Comparison of ENCODE assay signal across 20 mouse cellular contexts in the genomic region with DNA sequence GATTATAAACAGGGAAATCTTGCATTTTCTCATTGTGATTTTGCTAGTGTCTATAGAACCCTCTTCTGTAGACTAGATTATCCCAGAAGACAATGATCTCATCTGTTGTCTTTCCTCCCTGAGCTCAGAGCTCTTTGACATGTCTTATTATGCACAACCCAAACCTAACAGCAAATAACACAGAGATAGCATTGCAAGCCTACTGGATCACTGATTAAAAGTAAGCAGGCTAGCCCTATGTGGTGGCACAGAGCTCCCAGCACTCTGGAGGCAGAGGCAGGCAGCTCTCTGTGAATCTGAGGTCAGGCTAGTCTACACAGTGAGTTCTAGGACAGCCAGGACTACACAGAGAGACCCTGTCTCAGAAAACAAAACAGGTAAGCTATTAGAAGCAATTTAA. TPM values are rescaled to one million over a fixed set of nuclear protein-coding genes. Genes with fewer than 3 reads are reported as not detected.
DNase-seq lines count a peak whose midpoint lies in the region; ATAC-seq and TF ChIP-seq lines count a peak whose summit lies in the region.
"Had no signal": no experiment of that assay in that cellular context is flagged by ENCODE, and none has a peak within 500 bp of the region (broad histone marks: within the 10 kb centered on the region; RNA-seq: fewer than 3 reads in every experiment).

No protein-coding gene starts in this region.

- ATAC-seq in liver, embryonic 11.5 days (replicated peaks; ENCODE audit: low FRiP score): peak; percentile 48; the same call in 1 of the 2 replicates
- peak; percentile 28 for ATAC-seq in liver, postnatal 0 days
- ATAC-seq: forebrain, embryonic 13.5 days; hindbrain, embryonic 16.5 days; midbrain, embryonic 15.5 days had no signal

- H3K9ac ChIP-seq in MEL (ENCODE audit: control insufficient read depth, low read depth, low read length, poor library complexity, severe bottlenecking): no peak overlapping the region
- peak overlapping the region; percentile 44; the same call in 1 of the 2 replicates for H3K9ac ChIP-seq in liver, embryonic 11.5 days (ENCODE audit: low read depth, low read length)
- H3K9ac ChIP-seq in liver, postnatal 0 days (replicated peaks): peak overlapping the region; percentile 39
- H3K9ac ChIP-seq: forebrain, embryonic 13.5 days; limb, embryonic 12.5 days; midbrain, embryonic 15.5 days; neural tube, embryonic 12.5 days had no signal

- H3K4me1 ChIP-seq in MEL (ENCODE audit: control insufficient read depth in 1 of 2, insufficient read depth in 2 of 2, low read length in 2 of 2): peaks cover 46 to 49% of the 10 kb centered on the region in 2 experiments
- peaks cover 62% of the 10 kb centered on the region for H3K4me1 ChIP-seq in liver, embryonic 11.5 days (replicated peaks; ENCODE audit: control insufficient read depth, insufficient read depth, low read length)
- peaks cover 59% of the 10 kb centered on the region for H3K4me1 ChIP-seq in liver, postnatal 0 days (ENCODE audit: insufficient read depth)
- H3K4me1 ChIP-seq: forebrain, embryonic 13.5 days; neural tube, embryonic 12.5 days had no signal

- DNase-seq in gastrocnemius, adult 2 months: no peak
- DNase-seq in gastrocnemius, adult 18-20 months (ENCODE audit: low spot score): no peak
- peak; percentile 24 for DNase-seq in MEL (ENCODE audit: low read depth, low spot score)
- no peak for DNase-seq in liver, embryonic 11.5 days (ENCODE audit: low spot score)
- no peak for DNase-seq in liver, postnatal 0 days
- DNase-seq in lung, postnatal 10 days: no peak
- DNase-seq in ovary, postnatal 10 days (ENCODE audit: low spot score): no peak
- DNase-seq: adrenal gland, postnatal 25 days; gastrocnemius, postnatal 10 days; kidney, postnatal 14 days; lung, adult 2 months; thymus, adult 18-20 months; thymus, postnatal 36 days had no signal

- no peaks in the 10 kb centered on the region for H3K27me3 ChIP-seq in MEL (ENCODE audit: control insufficient read depth in 1 of 2, insufficient read depth in 2 of 2, low read length in 2 of 2)
- H3K27me3 ChIP-seq in liver, embryonic 11.5 days (replicated peaks; ENCODE audit: control insufficient read depth, insufficient read depth, low read length): no peaks in the 10 kb centered on the region
- H3K27me3 ChIP-seq in liver, postnatal 0 days (ENCODE audit: insufficient read depth, low read length): no peaks in the 10 kb centered on the region
- H3K27me3 ChIP-seq: forebrain, embryonic 13.5 days; limb, embryonic 12.5 days; midbrain, embryonic 15.5 days; neural tube, embryonic 12.5 days had no signal

- no peak for TF ChIP-seq POLR2A in MEL (IDR thresholded peaks at IDR 0.05; ENCODE audit: control insufficient read depth in 1 of 2, insufficient read depth in 1 of 2, low read depth in 1 of 2, low read length in 2 of 2, poor library complexity in 1 of 2)

- H3K27ac ChIP-seq in gastrocnemius, adult 2 months: peak overlapping the region; percentile 77; the same call in 1 of the 2 replicates
- peak overlapping the region; percentile 60 for H3K27ac ChIP-seq in MEL (ENCODE audit: control insufficient read depth, low read depth, low read length)
- H3K27ac ChIP-seq in liver, embryonic 11.5 days (ENCODE audit: low read depth, low read length): peak overlapping the region; percentile 88
- H3K27ac ChIP-seq in liver, postnatal 0 days (ENCODE audit: low read depth): peak overlapping the region; percentile 87
- H3K27ac ChIP-seq: forebrain, embryonic 13.5 days; hindbrain, embryonic 10.5 days; layer of hippocampus, adult 2 months; limb, embryonic 12.5 days; midbrain, embryonic 15.5 days; neural tube, embryonic 12.5 days had no signal

- H3K79me2 ChIP-seq in MEL (ENCODE audit: control insufficient read depth, insufficient read depth, low read length, poor library complexity): peaks cover 47% of the 10 kb centered on the region

- H3K36me3 ChIP-seq in MEL (ENCODE audit: control insufficient read depth in 1 of 2, insufficient read depth in 2 of 2, low read length in 2 of 2): peaks cover 5 to 62% of the 10 kb centered on the region in 2 experiments; a peak in 3 of 4 replicates
- H3K36me3 ChIP-seq in liver, embryonic 11.5 days (ENCODE audit: control insufficient read depth, insufficient read depth, low read length): no peaks in the 10 kb centered on the region
- no peaks in the 10 kb centered on the region; the same call in 1 of the 2 replicates for H3K36me3 ChIP-seq in liver, postnatal 0 days (replicated peaks; ENCODE audit: insufficient read depth, low read length)
- H3K36me3 ChIP-seq: hindbrain, embryonic 10.5 days; limb, embryonic 12.5 days; midbrain, embryonic 15.5 days; neural tube, embryonic 12.5 days had no signal

- no peak for TF ChIP-seq CTCF in gastrocnemius, adult 2 months (IDR thresholded peaks at IDR 0.05)
- TF ChIP-seq CTCF in MEL (IDR thresholded peaks at IDR 0.05 in 2 of 3, conservative IDR thresholded peaks at IDR 0.05 in 1 of 3; ENCODE audit: control insufficient read depth in 1 of 3, insufficient read depth in 1 of 3, low read depth in 2 of 3, low read length in 3 of 3, poor library complexity in 1 of 3, severe bottlenecking in 1 of 3): no peak
- TF ChIP-seq CTCF in liver, postnatal 0 days (IDR thresholded peaks at IDR 0.05; ENCODE audit: low read depth): no peak

- no peak overlapping the region for H3K4me3 ChIP-seq in gastrocnemius, adult 2 months
- no peak overlapping the region for H3K4me3 ChIP-seq in MEL (ENCODE audit: control insufficient read depth in 1 of 2, insufficient read depth in 1 of 2, low read depth in 2 of 2, low read length in 2 of 2)
- no peak overlapping the region for H3K4me3 ChIP-seq in liver, embryonic 11.5 days (ENCODE audit: low read depth, low read length)
- H3K4me3 ChIP-seq in liver, postnatal 0 days (ENCODE audit: low read depth, low read length): peak overlapping the region; percentile 1; the same call in 1 of the 2 replicates
- H3K4me3 ChIP-seq: forebrain, embryonic 13.5 days; hindbrain, embryonic 10.5 days; layer of hippocampus, adult 2 months; limb, embryonic 12.5 days; midbrain, embryonic 15.5 days; neural tube, embryonic 12.5 days had no signal

- H3K4me2 ChIP-seq in liver, embryonic 11.5 days: peak overlapping the region; percentile 47
- H3K4me2 ChIP-seq in liver, postnatal 0 days (ENCODE audit: low read depth, low read length): peak overlapping the region; percentile 49
- H3K4me2 ChIP-seq: forebrain, embryonic 13.5 days; limb, embryonic 12.5 days; midbrain, embryonic 15.5 days; neural tube, embryonic 12.5 days had no signal

- TF ChIP-seq EP300 in MEL (IDR thresholded peaks at IDR 0.05; ENCODE audit: low read depth in 1 of 2, low read length in 2 of 2): no peak
- TF ChIP-seq EP300 in liver, postnatal 0 days (IDR thresholded peaks at IDR 0.05; ENCODE audit: low read depth): no peak

- no peak for TF ChIP-seq RAD21 in MEL (IDR thresholded peaks at IDR 0.05; ENCODE audit: low read depth, low read length)

- intact Hi-C loops in gastrocnemius, adult 2 months (cut with DNase I): no loop called here

- H3K9me3 ChIP-seq in MEL (replicated peaks; ENCODE audit: insufficient read depth, low read length): no peaks in the 10 kb centered on the region
- H3K9me3 ChIP-seq in liver, embryonic 11.5 days (ENCODE audit: control insufficient read depth, low read length): no peaks in the 10 kb centered on the region
- H3K9me3 ChIP-seq in liver, postnatal 0 days (ENCODE audit: low read length): no peaks in the 10 kb centered on the region
- H3K9me3 ChIP-seq: forebrain, embryonic 13.5 days; hindbrain, embryonic 10.5 days; limb, embryonic 12.5 days; midbrain, embryonic 15.5 days; neural tube, embryonic 12.5 days had no signal

TF ChIP-seq in MEL, 35 proteins besides CTCF, POLR2A, EP300 and RAD21:
- TF ChIP-seq TAL1 (IDR thresholded peaks at IDR 0.05; ENCODE audit: low read length) (no peak), MAZ (IDR thresholded peaks at IDR 0.05; ENCODE audit: low read depth, low read length) (no peak), SIN3A (IDR thresholded peaks at IDR 0.05; ENCODE audit: low read length) (no peak), E2F4 (IDR thresholded peaks at IDR 0.05; ENCODE audit: borderline replicate concordance, low read depth, low read length) (no peak), USF2 (IDR thresholded peaks at IDR 0.05; ENCODE audit: borderline replicate concordance in 1 of 2, insufficient read depth in 1 of 2, low read depth in 1 of 2, low read length in 2 of 2) (no peak), ELF1 (IDR thresholded peaks at IDR 0.05; ENCODE audit: low read depth, low read length) (no peak), NELFE (IDR thresholded peaks at IDR 0.05; ENCODE audit: low read depth, low read length) (no peak), ETS1 (IDR thresholded peaks at IDR 0.05; ENCODE audit: low read depth, low read length) (no peak)
TF ChIP-seq in MEL: peak in this region for 0.

RNA-seq across cellular contexts. Expression of a gene that starts 10.4 kb away (rescaled TPM):
- 10 to 100 TPM; 72.9 to 83.5 TPM for total RNA-seq in gastrocnemius, adult 2 months (2021)
- 10 to 100 TPM; 56.1 to 83.1 TPM for total RNA-seq in gastrocnemius, adult 18-20 months (2021)
- total RNA-seq in MEL (2012; rRNA removed): 10.2 and 11.4 TPM in 2 replicates
- polyA plus RNA-seq in MEL (2012; ENCODE audit: insufficient read depth in 1 of 2, insufficient read length in 2 of 2, low read depth in 1 of 2, low replicate concordance in 2 of 2, missing spikeins in 1 of 2): 100 to 1,000 TPM in 1 of 2 experiments, 10 to 100 TPM in 1; 15.5 to 107 TPM
- 24.0 and 26.1 TPM in 2 replicates for polyA plus RNA-seq in liver, embryonic 11.5 days (2014; fragmentation: Nextera tagmentation; extraction: Ambion mirVana)
- polyA plus RNA-seq in liver, postnatal 0 days (2015; fragmentation: Nextera tagmentation; extraction: Ambion mirVana): 17.7 and 22.8 TPM in 2 replicates

RNA-seq across cellular contexts. Expression of a gene that starts 10.5 kb away (rescaled TPM):
- total RNA-seq in gastrocnemius, adult 2 months (2021): 100 to 1,000 TPM; 130 to 145 TPM
- 100 to 1,000 TPM; 117 to 129 TPM for total RNA-seq in gastrocnemius, adult 18-20 months (2021)
- 3.8 and 4.2 TPM in 2 replicates for total RNA-seq in MEL (2012; rRNA removed)
- 10 to 100 TPM in 1 of 2 experiments, not detected in 1; 11.1 TPM for polyA plus RNA-seq in MEL (2012; ENCODE audit: insufficient read depth in 1 of 2, insufficient read length in 2 of 2, low read depth in 1 of 2, low replicate concordance in 2 of 2, missing spikeins in 1 of 2)
- polyA plus RNA-seq in liver, embryonic 11.5 days (2014; fragmentation: Nextera tagmentation; extraction: Ambion mirVana): 28.0 and 35.7 TPM in 2 replicates
- 29.1 and 30.5 TPM in 2 replicates for polyA plus RNA-seq in liver, postnatal 0 days (2015; fragmentation: Nextera tagmentation; extraction: Ambion mirVana)

Comparison
In these comparisons a context has a peak if more than half of its experiments do, and no peak if none do; other contexts are left out.
1. RNA of a gene that starts 10.5 kb away (total RNA-seq): 130 to 145 TPM in gastrocnemius, adult 2 months and 117 to 129 TPM in gastrocnemius, adult 18-20 months; 3.8 to 4.2 TPM in MEL; every median in the first group is over 10 times any median in the second.
2. Peak in every context shown above with its lines, with median percentiles within 50 percentile points of each other: H3K27ac ChIP-seq.